Mouse (Mus musculus) mouse trophoblast stem cell (cell line): ENCODE measurements around the gene S100a13.

Experiments
- in situ Hi-C, 2 experiments: fragments of 300-500 bp; cut with MseI, MboI; formaldehyde crosslinking; loops; 2 replicates in 1 of 2; 3 replicates in 1 of 2; pipeline ENCODE4 v1.15.1; 2025

Gene S100a13

DNA sequence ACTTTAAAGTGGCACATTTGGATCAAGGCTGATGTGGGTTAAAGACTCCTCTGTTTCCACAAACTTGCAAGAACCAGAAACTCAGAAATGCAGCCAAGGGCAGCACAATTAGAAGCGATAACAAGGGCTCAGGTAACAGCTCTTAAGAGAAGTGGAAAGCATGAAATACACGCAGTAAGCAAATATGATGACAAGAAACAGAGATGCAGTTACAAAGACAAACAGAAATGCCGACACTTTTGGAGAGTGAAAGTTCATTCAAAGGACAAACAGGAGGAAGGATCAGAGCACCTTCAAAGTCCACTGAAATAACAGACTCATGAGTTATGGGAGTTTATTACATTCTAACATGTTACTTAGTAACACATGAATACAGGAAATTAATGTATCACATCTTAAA is 7.9 kb upstream of the S100a13 start:
- in situ Hi-C loops = no loop called here

DNA sequence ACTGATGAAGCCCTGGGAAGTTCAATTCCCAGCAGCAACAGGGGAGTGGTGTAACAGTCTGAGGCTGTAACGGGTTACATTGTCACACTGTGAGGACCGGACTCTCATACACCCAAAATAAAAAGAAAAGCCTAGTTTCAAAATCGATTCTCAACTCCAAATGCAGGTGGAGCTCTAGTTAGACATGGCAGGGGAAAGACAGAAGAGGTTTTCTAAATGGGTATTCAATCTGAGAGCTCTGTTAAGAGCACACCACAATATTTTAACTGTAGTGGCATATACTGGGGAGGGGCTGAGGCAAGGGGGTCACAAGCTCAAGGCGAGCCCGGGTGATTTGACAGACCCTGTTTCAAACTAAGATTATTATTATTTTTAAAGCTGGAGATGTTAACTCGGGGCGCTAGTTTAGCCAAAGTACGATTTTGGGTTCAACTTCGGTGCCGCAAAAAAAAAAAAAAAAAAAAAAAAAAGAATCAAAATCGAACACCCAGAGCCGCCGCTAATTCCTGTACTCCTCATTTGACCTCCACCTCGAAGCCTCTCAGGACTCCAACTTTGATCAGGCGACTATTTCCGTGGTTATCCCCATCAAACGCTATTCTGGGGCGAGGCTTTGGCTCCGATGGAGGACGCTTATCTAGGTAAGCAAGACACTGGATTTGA is 5.8 kb upstream of the S100a13 start:
- in situ Hi-C loops = no loop called here

DNA sequence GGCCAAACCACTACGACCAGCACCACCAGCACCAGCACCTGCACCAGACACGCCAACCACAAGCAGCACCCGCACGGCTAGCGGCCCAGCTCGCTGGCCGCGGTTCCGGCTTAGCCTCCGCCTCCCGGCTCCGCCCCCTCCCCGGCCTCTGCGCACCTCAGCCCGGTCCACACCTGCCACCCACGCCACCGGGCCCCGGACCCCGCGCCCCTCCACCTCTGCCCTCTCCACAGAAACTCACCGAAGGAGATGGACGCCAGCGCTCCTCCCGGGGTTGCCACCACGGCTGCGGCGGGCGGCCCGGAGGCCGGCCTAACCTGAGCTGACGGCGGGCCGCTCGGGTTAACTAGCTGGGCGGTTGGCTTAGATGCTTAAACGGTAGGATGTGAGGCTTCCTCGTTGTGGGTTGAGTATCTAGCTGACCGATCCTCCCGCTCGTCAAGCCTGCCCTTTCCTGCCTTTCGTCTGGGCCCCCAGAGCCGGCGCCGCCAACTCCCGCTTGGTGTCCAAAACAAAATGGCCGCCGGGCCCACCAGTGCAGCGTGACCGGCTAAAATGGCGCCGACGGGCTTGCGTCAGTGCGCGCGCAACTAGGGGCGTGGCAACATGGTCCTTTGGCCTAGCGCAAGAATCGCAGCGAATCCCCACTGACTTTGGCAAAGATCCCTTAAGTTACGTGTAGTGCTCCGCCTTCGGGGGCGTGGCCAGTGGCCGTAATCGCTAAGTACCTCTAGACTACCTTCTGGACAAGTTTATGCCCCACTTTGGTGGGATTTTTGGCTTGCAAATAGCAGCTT is 5.1 kb upstream of the S100a13 start, which contains the start of gene Chtop:
Chtop (minus strand) TSS at position 549 of the 797 bp plus-strand sequence.
- in situ Hi-C loops = no loop called here

DNA sequence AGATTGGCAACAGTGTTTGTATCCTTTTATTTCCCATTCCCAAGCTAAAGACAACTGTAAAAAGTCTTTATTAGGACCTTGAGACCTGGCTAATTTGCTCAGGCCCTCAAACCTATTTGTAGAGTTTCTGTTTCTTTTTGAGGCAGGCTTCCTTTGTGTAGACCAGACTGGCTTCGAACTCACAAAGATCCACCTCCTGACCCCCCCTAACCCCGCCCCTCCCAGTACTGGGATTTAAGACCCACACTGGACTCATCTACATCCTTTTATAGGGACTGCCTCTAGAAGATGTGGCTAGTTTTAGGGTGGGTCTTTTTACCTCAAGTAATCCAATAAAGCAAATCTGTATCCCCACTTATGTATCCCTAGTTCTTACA is 4.5 kb upstream of the S100a13 start:
- in situ Hi-C loops = loop anchor here in 1 of 2 experiments (10.0 kb wide), 1 partner anchor 115 kb away; no protein-coding TSS in a partner anchor

DNA sequence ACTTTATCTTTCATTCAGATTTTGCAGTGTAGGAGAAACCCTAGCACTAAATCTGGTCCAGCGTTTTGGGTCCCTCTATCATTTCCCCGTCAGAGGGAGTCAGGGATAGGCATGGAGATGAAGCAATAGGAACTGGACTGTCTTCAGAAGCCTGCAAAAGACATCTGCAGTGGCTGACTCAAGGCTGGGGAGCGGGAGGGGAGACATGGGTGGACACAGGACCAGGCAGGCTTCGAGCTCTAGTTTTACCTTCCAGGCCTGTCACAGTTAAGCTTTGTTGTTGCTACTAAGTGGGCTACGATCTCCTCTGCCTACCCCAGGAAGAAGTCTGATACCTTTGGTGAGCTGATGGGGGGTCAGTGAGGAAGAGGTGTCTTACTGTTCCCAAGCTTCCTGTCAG is 2.0 kb upstream of the S100a13 start:
- in situ Hi-C loops = loop anchor here in 1 of 2 experiments (10.0 kb wide), 1 partner anchor 113 kb away; no protein-coding TSS in a partner anchor

DNA sequence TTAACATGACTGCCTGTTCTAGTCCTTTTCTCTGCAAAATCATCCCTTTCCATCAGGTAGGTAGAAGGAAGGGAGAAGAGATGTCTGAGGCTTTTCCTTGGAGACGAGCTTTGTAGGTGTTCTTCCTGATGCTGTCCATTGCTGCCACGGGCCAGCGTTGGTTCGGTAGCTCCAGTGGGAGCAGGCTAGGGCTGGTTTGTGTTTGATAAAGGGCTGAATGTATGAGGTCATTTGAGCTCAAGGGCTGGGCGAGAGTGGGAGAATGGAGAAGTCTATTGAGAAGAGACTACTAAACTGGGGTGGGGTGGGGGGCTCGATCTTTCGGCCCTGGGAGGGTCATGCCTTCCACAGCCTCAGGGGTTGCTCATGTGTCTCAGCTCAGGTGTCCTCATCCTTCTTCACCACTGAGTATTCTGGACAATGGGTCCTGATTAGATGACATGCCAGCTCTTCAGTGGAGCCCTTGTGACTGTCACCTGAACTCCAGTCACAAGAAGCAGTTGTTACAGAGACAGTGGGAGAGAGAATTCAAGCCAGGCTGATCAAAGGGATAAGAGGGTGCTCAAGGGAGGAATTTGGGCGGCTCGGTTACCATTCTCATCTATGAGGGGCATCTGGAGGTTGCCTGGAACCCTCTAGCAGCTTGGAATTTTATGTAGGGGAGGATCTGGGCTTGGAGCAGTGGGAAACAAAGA is 1.1 kb upstream of the S100a13 start:
- in situ Hi-C loops = loop anchor here in 1 of 2 experiments (10.0 kb wide), 1 partner anchor 112 kb away; no protein-coding TSS in a partner anchor

DNA sequence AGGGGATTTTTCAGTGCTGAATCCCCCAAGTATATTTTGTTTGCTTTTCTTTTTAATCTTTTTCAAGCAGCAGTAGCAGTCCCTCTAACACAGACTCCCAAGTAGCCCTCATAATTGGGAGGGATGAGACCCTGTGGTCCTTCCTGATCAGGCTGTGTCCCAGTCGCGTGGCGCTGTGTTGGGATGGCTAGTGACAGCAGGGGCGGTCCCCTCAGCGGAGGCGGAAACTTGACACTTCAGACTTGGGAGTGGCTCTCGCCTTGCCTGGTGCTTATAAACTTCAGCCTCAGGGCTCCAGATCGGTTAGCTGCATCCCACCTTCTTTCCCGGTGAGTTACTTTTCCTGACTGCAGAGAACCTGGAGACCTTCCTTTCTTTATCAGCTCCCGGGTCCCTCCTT is 456 bp downstream of the S100a13 start:
- in situ Hi-C loops = loop anchor here in 1 of 2 experiments (10.0 kb wide), 1 partner anchor 110 kb away; no protein-coding TSS in a partner anchor

DNA sequence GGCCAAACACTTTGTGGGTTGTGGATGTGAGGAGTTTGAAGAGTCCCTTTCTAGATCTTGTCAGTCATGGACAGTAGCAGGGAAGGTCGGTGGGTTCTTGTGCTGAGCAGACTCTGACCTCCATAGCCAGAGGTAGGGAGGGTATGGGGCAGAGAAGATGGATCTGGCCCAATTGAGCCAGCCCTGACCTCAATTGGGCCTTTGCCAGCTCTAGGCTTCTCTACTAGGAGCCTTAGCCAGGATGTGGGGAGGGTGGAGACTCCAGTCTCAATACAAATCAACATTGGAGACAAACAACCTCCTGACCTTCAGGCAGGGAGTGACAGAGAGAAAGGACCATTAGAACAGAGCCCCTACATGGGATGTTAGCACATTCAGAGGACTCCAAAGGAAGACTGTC is 1.0 kb downstream of the S100a13 start:
- in situ Hi-C loops = loop anchor here in 1 of 2 experiments (10.0 kb wide), 1 partner anchor 110 kb away; no protein-coding TSS in a partner anchor

DNA sequence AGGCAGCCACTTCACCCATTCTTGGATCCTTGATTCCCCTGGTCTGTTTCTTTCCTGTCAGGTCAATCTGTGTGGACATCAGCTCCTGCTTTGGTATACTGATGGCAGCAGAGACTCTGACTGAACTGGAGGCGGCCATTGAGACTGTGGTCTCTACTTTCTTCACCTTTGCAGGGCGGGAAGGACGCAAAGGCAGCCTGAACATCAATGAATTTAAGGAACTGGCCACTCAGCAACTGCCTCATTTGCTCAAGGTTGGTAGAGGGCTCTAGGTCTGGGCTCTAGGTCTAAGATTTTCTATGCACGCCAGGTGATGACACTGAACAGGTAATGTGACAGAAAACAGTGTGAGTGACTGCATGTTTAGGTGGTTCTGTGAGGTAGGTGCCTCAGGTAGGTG is 1.6 kb downstream of the S100a13 start:
- in situ Hi-C loops = loop anchor here in 1 of 2 experiments (10.0 kb wide), 1 partner anchor 109 kb away; no protein-coding TSS in a partner anchor

DNA sequence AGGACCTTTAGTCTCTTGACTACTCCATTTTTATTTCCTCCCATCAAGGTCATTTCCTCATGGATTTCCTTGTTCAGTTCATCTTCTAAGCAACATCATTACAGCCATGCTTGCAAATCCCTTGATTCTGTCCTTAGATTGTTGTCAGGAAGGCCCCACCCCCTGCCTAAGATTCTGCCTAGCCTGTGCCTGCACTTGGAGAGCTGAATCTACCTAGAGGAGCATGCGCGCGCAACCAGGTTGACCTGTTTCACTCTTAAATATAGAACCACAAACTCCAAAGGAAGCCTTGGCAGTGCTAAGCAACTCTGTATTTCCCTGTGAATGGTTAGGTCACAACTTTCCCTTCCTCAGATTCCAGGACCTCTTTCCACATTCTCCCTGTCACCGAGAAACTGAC is 3.5 kb downstream of the S100a13 start:
- in situ Hi-C loops = loop anchor here in 1 of 2 experiments (10.0 kb wide), 1 partner anchor 107 kb away; no protein-coding TSS in a partner anchor

DNA sequence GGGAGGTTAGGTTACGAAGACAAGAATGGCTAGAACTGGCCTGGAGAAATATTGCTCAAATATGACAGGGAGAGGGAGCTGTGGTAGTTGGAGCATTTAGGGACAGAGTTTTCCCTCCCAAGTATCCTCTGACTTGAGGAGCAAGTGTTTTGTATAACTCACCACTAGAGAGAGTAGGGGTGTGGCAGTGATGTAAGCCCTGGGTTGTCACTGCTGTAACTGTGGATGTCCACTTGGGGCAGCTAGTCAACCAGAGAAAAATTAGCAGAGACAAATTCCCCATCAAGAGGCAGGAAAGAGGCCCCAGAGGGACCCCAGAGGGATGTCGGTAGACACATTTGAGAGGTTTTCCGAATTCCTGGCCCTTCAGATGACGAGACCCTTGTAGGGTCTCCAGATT is 11.2 kb downstream of the S100a13 start:
- in situ Hi-C loops = loop anchor here in 1 of 2 experiments (10.0 kb wide), 1 partner anchor 49 kb away; no protein-coding TSS in a partner anchor

DNA sequence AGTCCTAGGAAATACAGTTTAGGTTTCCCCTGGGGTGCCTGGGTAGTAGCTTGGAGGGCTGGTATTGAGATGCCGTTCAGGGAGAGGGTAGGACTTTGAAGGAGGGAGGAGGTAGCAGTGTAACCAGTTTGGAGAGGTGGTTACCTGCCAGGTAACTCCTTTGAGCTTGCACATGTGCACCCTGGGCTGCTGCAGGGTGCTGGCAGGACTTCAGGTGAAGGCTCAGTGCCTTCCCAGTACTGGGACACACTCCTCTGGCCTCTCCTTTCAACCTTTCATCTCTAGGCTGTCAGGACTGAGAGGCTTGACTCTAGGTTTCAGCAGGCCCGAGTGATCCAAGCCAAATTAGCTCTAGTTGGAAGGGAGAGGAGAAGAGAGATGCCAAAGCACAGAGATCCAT is 11.8 kb downstream of the S100a13 start:
- in situ Hi-C loops = loop anchor here in 1 of 2 experiments (10.0 kb wide), 1 partner anchor 49 kb away; no protein-coding TSS in a partner anchor

DNA sequence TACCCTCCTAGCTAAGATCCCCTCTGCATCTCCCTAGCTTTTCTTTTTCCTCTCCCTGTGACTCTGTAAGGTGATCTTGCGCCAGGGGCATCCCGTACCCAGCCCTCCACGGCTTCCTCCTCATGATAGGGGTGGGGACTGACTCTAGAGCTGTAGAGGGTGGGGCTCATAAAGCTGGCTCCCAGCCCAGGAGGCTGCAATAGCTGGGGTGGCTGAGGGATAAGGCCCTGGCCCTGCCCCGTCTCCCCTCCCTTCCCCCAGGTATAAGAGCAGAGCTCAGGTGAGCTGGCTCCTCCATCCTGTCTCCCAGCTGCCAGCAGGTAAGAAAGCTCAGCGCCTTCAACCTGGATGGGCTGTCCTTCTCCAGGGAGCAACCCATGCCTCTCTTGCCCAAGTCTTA is 12.3 kb downstream of the S100a13 start, which contains the start of gene S100a14:
S100a14 (plus strand) TSS at position 277 of the 400 bp plus-strand sequence.
- in situ Hi-C loops = loop anchor here in 1 of 2 experiments (10.0 kb wide), 1 partner anchor 48 kb away; no protein-coding TSS in a partner anchor

DNA sequence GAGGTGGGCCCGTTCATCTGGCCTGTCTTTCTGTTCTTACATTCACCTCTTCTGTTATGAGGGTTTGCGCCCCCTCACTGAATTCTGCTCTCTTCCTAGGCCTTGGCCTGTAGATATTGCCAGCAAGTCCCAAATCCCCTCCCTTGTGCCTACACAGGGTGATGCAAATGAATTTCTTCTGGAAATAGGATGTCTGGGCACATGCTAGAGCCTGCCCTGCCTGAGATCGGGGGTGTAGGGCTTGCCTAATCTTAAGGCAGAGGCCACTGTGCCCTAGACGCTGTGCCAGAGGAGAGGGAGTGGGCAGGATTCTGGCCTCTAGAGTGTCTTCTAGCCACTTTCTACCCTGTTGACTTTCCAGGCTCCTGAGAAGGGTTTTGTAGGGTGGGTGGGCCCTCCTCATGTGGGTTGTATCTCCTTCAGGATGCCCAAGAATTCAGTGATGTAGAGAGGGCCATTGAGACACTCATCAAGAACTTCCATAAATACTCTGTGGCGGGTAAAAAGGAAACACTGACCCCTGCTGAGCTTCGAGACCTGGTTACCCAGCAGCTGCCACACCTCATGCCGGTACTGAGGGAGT is 13.1 kb downstream of the S100a13 start:
- in situ Hi-C loops = loop anchor here in 1 of 2 experiments (10.0 kb wide), 1 partner anchor 47 kb away; no protein-coding TSS in a partner anchor

DNA sequence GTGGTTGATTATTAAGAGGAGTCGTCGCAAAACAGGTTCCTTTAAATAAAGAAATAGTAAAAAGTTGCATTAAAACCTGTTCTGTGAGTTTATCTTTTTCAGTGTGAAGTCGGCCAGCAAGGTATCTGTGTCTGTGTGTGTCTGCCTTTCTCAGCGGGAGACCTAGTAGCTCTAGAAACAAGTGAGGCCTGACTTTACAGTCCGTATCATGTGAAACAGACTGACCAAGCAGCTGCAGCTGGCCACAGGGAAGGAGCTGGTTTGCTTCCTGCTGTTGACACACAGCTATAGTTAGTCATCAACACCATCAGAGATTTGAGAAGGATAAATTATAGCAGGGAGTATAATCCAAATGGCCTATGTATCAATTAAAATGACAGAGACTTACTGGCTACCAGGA is 17.5 kb downstream of the S100a13 start:
- in situ Hi-C loops = no loop called here

DNA sequence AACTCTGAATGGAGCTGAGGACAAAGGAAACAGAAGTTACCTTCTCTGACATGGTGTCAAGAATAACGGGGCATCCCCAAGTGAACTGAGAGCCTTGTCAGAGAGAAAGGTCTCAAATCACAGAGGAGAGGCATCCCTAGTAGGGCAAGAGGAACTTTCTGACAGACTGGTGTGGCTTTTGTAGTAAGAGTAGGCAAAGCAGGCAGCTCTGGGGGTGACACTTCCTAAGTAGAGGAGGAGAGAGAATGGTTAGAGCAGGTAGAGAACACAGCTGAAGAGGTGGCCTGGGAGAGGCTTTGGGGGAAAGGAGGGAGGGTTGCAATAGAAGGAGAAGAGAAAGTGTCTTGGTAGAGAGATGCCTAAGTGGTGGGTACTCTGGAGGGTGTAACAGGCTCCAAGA is 21.2 kb downstream of the S100a13 start:
- in situ Hi-C loops = no loop called here

DNA sequence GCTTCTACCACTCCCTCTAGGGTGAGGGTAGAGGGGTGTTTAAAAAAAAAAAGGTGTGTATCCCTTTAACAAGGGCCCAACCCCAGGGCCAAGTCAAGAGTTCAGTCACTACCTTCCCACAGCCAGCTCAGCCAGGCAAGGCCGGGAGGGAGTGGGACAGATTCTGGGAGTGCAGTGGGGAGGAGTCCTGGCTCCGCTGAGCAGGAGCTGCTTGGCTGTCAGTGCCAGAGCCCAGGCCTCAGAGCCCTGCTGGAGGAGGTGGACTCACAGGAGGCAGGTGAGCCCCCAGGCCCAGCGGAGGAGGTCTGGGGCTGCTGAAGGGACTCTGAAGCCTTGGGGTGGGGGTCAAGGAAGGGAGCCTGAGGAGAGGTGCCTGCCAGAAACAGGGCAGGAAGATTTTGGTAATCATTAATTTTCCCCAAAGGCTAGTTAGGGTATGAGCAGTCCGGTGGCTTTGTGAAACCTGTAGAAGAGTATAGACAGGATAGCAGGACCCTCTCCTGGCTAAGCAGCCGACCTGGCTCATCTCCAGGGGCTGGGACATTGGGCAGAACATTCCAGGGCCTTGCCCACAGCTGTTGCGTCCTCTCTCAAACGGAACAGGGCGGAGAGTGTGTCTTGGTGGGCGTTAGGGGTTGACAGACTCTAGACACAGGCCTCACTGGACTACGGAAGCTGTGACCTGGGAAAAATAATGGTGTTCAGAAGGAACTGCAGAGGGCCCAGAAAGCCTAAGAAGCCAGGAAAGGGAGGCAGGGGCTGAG is 23.1 kb downstream of the S100a13 start, which contains the start of gene S100a16:
S100a16 (plus strand) TSS at position 114 of the 764 bp plus-strand sequence.
- in situ Hi-C loops = no loop called here

DNA sequence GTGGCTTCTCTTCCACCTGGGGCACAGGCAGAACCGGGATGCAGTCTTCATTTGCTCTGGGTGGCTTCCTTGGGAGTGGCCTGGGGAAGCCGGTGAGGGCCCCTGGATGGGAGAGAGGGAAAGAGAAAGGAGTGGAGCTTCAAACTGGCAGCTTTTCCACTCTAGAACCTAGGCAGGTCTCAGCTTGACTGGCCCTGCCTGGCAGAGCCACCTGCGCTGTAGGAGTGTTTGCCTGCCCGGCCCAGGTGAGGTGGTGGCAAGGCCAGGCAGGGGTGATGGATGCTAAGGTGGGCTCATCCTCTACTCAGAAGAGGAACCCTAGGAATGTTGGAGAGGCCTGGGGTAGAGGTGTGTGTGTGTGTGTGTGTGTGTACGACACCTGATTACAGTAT is 23.7 kb downstream of the S100a13 start:
- in situ Hi-C loops = no loop called here

DNA sequence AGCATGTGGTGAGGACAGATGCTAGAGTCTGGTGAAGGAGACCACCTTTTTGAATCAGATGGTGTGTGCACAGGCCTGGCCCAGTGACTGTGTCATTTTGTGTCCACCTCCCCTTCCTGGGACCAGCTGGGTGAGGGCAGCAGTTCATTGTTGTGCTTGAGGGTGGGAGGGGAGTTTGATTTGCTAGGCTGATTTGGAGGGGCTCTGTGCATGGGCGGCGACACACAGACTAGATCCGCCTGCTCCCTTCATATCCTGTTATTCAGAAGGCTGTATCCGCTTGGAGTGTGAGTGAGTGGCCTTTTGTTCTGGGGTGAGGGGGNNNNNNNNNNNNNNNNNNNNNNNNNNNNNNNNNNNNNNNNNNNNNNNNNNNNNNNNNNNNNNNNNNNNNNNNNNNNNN is 26.7 kb downstream of the S100a13 start:
- in situ Hi-C loops = no loop called here
